Mouse (Mus musculus) CH12.LX (cell line): ENCODE data around the gene Gdf3. TPM values are rescaled to one million over a fixed set of nuclear protein-coding genes. Genes with fewer than 3 reads are reported as not detected.

Experiments used
- DNase-seq: peaks from one replicate; pipeline ENCODE4 v3.0.0-alpha.2; 2013; ENCODE audit errors: extremely low read depth
- H3K27ac ChIP-seq: 2 replicates; pipeline ENCODE4 v1.5.1; 2012; ENCODE audit warnings: low read depth, mild to moderate bottlenecking, control low read depth, moderate library complexity; ENCODE audit not compliant: insufficient read depth
- H3K27me3 ChIP-seq: replicated peaks from 2 replicates; pipeline ENCODE3; 2012; ENCODE audit warnings: inconsistent platforms
- H3K36me3 ChIP-seq, 2 experiments: replicated peaks in 1 of 2; 2 replicates each; pipeline versions ENCODE3 to v1.6.1; 2012; ENCODE audit warnings: inconsistent platforms in 1 of 2, low read length in 1 of 2, mild to moderate bottlenecking in 1 of 2, mixed read lengths in 1 of 2, moderate library complexity in 1 of 2; ENCODE audit not compliant: control insufficient read depth in 1 of 2, insufficient read depth in 1 of 2
- H3K4me1 ChIP-seq, 2 experiments: 2 replicates each; pipeline ENCODE4 v1.6.1; 2012; ENCODE audit warnings: inconsistent platforms in 1 of 2, moderate library complexity in 1 of 2; ENCODE audit not compliant: insufficient read depth in 2 of 2, control insufficient read depth in 1 of 2
- H3K4me2 ChIP-seq: 2 replicates; pipeline ENCODE4 v1.6.1; 2012; ENCODE audit warnings: low read depth, mild to moderate bottlenecking, control low read depth; ENCODE audit not compliant: poor library complexity, insufficient read depth, severe bottlenecking
- H3K4me3 ChIP-seq, 3 experiments: fragments of 150-350 bp in 1 of 3; sonication (generic) in 1 of 3; replicated peaks in 1 of 3; 2 replicates each; pipeline versions ENCODE3 to v1.5.1; 2011 to 2012; ENCODE audit warnings: low read depth in 2 of 3, low read length in 2 of 3, mild to moderate bottlenecking in 2 of 3, moderate library complexity in 2 of 3, control low read depth in 1 of 3, improper control_type of control experiment in 1 of 3, inconsistent platforms in 1 of 3, mixed read lengths in 1 of 3; ENCODE audit not compliant: poor library complexity in 1 of 3
- H3K79me2 ChIP-seq: replicated peaks from 2 replicates; pipeline ENCODE4 v1.6.1; 2012; ENCODE audit warnings: mild to moderate bottlenecking, moderate library complexity; ENCODE audit not compliant: control insufficient read depth, poor library complexity, insufficient read depth, severe bottlenecking; ENCODE audit errors: extremely low read depth
- H3K9ac ChIP-seq: 2 replicates; pipeline ENCODE4 v1.6.1; 2012; ENCODE audit warnings: low read depth, mild to moderate bottlenecking, control low read depth, moderate library complexity; ENCODE audit not compliant: insufficient read depth
- H3K9me3 ChIP-seq: replicated peaks from 2 replicates; pipeline ENCODE3; 2012; ENCODE audit warnings: low read length, inconsistent platforms, mixed read lengths
- CHD1 ChIP-seq: IDR thresholded peaks from 2 replicates; pipeline ENCODE4 v1.6.1; 2012; ENCODE audit warnings: low read depth, low read length, improper control_type of control experiment, inconsistent platforms
- E2F4 ChIP-seq: IDR thresholded peaks from 2 replicates; pipeline ENCODE4 v1.6.1; 2011; ENCODE audit warnings: low read depth, low read length, improper control_type of control experiment; ENCODE audit not compliant: insufficient replicate concordance
- EP300 ChIP-seq: IDR thresholded peaks from 2 replicates; pipeline ENCODE4 v1.6.1; 2011; ENCODE audit warnings: low read length, improper control_type of control experiment
- ETS1 ChIP-seq: conservative IDR thresholded peaks from 2 replicates; pipeline ENCODE4 v1.6.1; 2012; ENCODE audit warnings: low read depth, mild to moderate bottlenecking, inconsistent platforms, low read length, improper control_type of control experiment, moderate library complexity
- GABPA ChIP-seq: IDR thresholded peaks from 2 replicates; pipeline ENCODE4 v1.6.1; 2012; ENCODE audit warnings: low read depth, low read length, improper control_type of control experiment, inconsistent platforms; ENCODE audit not compliant: insufficient replicate concordance
- MAFK ChIP-seq: IDR thresholded peaks from 2 replicates; pipeline ENCODE4 v1.6.1; 2011; ENCODE audit warnings: low read length, improper control_type of control experiment; ENCODE audit not compliant: insufficient replicate concordance
- MAX ChIP-seq: IDR thresholded peaks from 2 replicates; pipeline ENCODE4 v1.6.1; 2011; ENCODE audit warnings: low read length, improper control_type of control experiment
- MXI1 ChIP-seq: IDR thresholded peaks from 2 replicates; pipeline ENCODE4 v1.6.1; 2011; ENCODE audit warnings: mild to moderate bottlenecking, low read depth, low read length, improper control_type of control experiment
- MYC ChIP-seq: IDR thresholded peaks from 2 replicates; pipeline ENCODE4 v1.6.1; 2011; ENCODE audit warnings: low read depth, mild to moderate bottlenecking, improper control_type of control experiment, low read length
- NELFE ChIP-seq: IDR thresholded peaks from 2 replicates; pipeline ENCODE4 v1.6.1; 2011; ENCODE audit warnings: low read depth, low read length, improper control_type of control experiment
- PAX5 ChIP-seq: IDR thresholded peaks from 2 replicates; pipeline ENCODE4 v1.6.1; 2012; ENCODE audit warnings: low read length, inconsistent platforms, mixed read lengths
- POLR2A ChIP-seq: IDR thresholded peaks from 2 replicates; pipeline ENCODE4 v1.6.1; 2011; ENCODE audit warnings: low read depth, mild to moderate bottlenecking, improper control_type of control experiment, low read length
- POLR2AphosphoS2 ChIP-seq: IDR thresholded peaks from 2 replicates; pipeline ENCODE4 v1.6.1; 2011; ENCODE audit warnings: low read depth, low read length, improper control_type of control experiment
- SIN3A ChIP-seq: IDR thresholded peaks from 2 replicates; pipeline ENCODE4 v1.6.1; 2012; ENCODE audit warnings: low read length, improper control_type of control experiment, inconsistent platforms
- SMC3 ChIP-seq: IDR thresholded peaks from 2 replicates; pipeline ENCODE4 v1.6.1; 2011; ENCODE audit warnings: low read depth, low read length, improper control_type of control experiment
- TBP ChIP-seq: conservative IDR thresholded peaks from 2 replicates; pipeline ENCODE4 v1.6.1; 2011; ENCODE audit warnings: low read depth, low read length, improper control_type of control experiment
- TCF12 ChIP-seq: IDR thresholded peaks from 2 replicates; pipeline ENCODE4 v1.6.1; 2014; ENCODE audit warnings: low read depth, mild to moderate bottlenecking, inconsistent platforms, low read length, improper control_type of control experiment
- USF1 ChIP-seq: IDR thresholded peaks from 2 replicates; pipeline ENCODE4 v1.6.1; 2014; ENCODE audit warnings: low read depth, mild to moderate bottlenecking, inconsistent platforms, low read length, improper control_type of control experiment
- ZMIZ1 ChIP-seq: IDR thresholded peaks from 2 replicates; pipeline ENCODE4 v1.6.1; 2012; ENCODE audit warnings: low read depth, mild to moderate bottlenecking, inconsistent platforms, low read length, improper control_type of control experiment
- ZNF384 ChIP-seq: IDR thresholded peaks from 2 replicates; pipeline ENCODE4 v1.6.1; 2012; ENCODE audit warnings: low read depth, low read length, improper control_type of control experiment, inconsistent platforms
- dilution Hi-C: fragments of 300-500 bp; cut with MboI; formaldehyde crosslinking; loops from 2 replicates; pipeline ENCODE4 v1.14.3; 2020; ENCODE audit warnings: low sequenced_read_pairs; ENCODE audit not compliant: extremely low pct_unique_long_range_greater_than_20kb, extremely low pct_ligation_motif_present
- in situ Hi-C: fragments of 300-500 bp; cut with MboI; formaldehyde crosslinking; loops from 3 replicates; pipeline ENCODE4 v1.14.3; 2019; ENCODE audit warnings: low sequenced_read_pairs, low pct_ligation_motif_present, low pct_unique_long_range_greater_than_20kb, mixed read lengths
- polyA plus RNA-seq: library from polyadenylated mRNA; unstranded; fragments of >175 nt; gene quantifications from 2 replicates; pipeline ENCODE4 v1.2.1, GENCODE M21; 2012; ENCODE audit warnings: low read depth; ENCODE audit not compliant: insufficient read length
- total RNA-seq, 2 experiments: library from RNA; depleted of rRNA; stranded (reverse); fragments of 300-350 nt in 1 of 2; fragments of >200 nt in 1 of 2; gene quantifications; 2 replicates each; pipeline ENCODE4 v1.2.3; 2012 to 2014

Gene Gdf3
- total and polyA plus RNA-seq, 3 experiments, result not detected

DNA sequence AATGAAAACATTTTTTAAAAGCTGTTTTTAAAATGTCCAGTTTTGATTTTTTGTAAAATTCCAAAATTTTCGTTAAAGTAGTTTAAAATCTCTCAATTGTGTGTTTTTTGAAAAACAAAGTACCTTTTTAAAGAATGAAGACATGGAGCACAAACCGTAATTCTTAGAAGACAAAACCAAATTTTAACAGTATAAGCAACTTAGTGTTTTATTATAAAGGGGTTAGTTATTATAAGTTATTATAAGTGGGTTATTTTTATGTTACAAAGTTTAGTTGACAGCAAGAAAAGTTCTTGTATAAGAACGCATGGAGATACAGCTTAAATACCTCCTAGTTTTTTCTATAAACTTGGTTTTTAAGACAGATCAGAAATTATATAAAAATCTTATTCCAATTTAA, 8.3 kb downstream of the Gdf3 start:
- H3K4me2 ChIP-seq, result no peak overlapping the region; the same call in 1 of the 2 replicates
- H3K36me3 ChIP-seq, result peaks cover 11 to 23% of the 10 kb centered on the region in 2 experiments
- H3K4me1 ChIP-seq, result peaks cover 2 to 24% of the 10 kb centered on the region in 2 experiments; a peak in 3 of 4 replicates
- H3K27ac ChIP-seq, result no peak overlapping the region
- H3K9me3 ChIP-seq, result no peaks in the 10 kb centered on the region
- H3K27me3 ChIP-seq, result no peaks in the 10 kb centered on the region
- no peak for DNase-seq
- H3K4me3 ChIP-seq, result peak overlapping the region; percentile 66 to 98 (median 71)
- TF ChIP-seq PAX5 (no peak), CHD1 (0 out of 2 replicates have a peak, but pooled peaks have one; percentile 18)
- peaks cover 45% of the 10 kb centered on the region for H3K79me2 ChIP-seq
- H3K9ac ChIP-seq, result peak overlapping the region; percentile 95
- in situ Hi-C loops, result no loop called here
- dilution Hi-C loops, result no loop called here

GRCm38 (mm10) chr6:122601031-122601430, 8.9 kb downstream of the Gdf3 start:
- peak overlapping the region; percentile 82; the same call in 1 of the 2 replicates for H3K27ac ChIP-seq
- no peaks in the 10 kb centered on the region for H3K27me3 ChIP-seq
- peak overlapping the region; percentile 75; the same call in 1 of the 2 replicates for H3K9ac ChIP-seq

GRCm38 (mm10) chr6:122600066-122600646, 9.7 kb downstream of the Gdf3 start:
- dilution Hi-C loops (no loop called here), in situ Hi-C loops (no loop called here)
- DNase-seq, result peak; percentile 38
- no peaks in the 10 kb centered on the region for H3K9me3 ChIP-seq
- peak overlapping the region; percentile 82 for H3K27ac ChIP-seq
- peaks cover 2 to 34% of the 10 kb centered on the region in 2 experiments; a peak in 3 of 4 replicates for H3K4me1 ChIP-seq
- peak overlapping the region; percentile 98 for H3K4me2 ChIP-seq
- no peaks in the 10 kb centered on the region for H3K27me3 ChIP-seq
- peaks cover 49% of the 10 kb centered on the region for H3K79me2 ChIP-seq
- TF ChIP-seq POLR2AphosphoS2 (peak; percentile 62; the same call in 1 of the 2 replicates), MAFK (no peak), ZMIZ1 (peak; percentile 90), E2F4 (no peak), ZNF384 (no peak), USF1 (no peak), TCF12 (0 out of 2 replicates have a peak, but pooled peaks have one; percentile 15), NELFE (peak; percentile 76), PAX5 (no peak), POLR2A (peak; percentile 78), TBP (peak; percentile 94), SMC3 (no peak), EP300 (no peak)
- TF ChIP-seq, all 38 proteins: peak for 6
- Histone ChIP-seq H3K9ac (peak overlapping the region; percentile 75), H3K4me3 (peak overlapping the region; percentile 45 to 98 (median 66)), H3K36me3 (peaks cover 21 to 34% of the 10 kb centered on the region in 2 experiments)

More at GRCm38 (mm10) chr6:122601031-122601430, 8.9 kb downstream of the Gdf3 start:
- dilution Hi-C loops (no loop called here), in situ Hi-C loops (no loop called here)
- peaks cover 45% of the 10 kb centered on the region for H3K79me2 ChIP-seq
- DNase-seq, result no peak
- peaks cover 2 to 27% of the 10 kb centered on the region in 2 experiments; a peak in 3 of 4 replicates for H3K4me1 ChIP-seq
- no peaks in the 10 kb centered on the region for H3K9me3 ChIP-seq
- H3K4me3 ChIP-seq, result peak overlapping the region; percentile 45 to 98 (median 66)
- peak overlapping the region; percentile 98 for H3K4me2 ChIP-seq
- peaks cover 14 to 27% of the 10 kb centered on the region in 2 experiments for H3K36me3 ChIP-seq
- TF ChIP-seq MAFK (no peak), MYC (peak; percentile 72), ETS1 (0 out of 2 replicates have a peak, but pooled peaks have one; percentile 8), GABPA (no peak), MXI1 (peak; percentile 77), EP300 (0 out of 2 replicates have a peak, but pooled peaks have one; percentile 9), ZNF384 (0 out of 2 replicates have a peak, but pooled peaks have one; percentile 20), SIN3A (peak; percentile 66), MAX (peak; percentile 43; the same call in 1 of the 2 replicates)
